Mouse (Mus musculus): ENCODE data around the gene Alpi. TPM values are rescaled to one million over a fixed set of nuclear protein-coding genes. Genes with fewer than 3 reads are reported as not detected.
A peak's percentile ranks its signal among the peaks of the same experiment; 100 is the strongest.

Gene Alpi
- polyA plus RNA-seq, 1 experiment from 2014 or later, result not detected

- Histone ChIP-seq H3K27ac (ENCODE audit: low read depth) (no peak overlapping the region), H3K4me1 (ENCODE audit: insufficient read depth) (no peaks in the 10 kb centered on the region), H3K9ac (replicated peaks) (no peak overlapping the region), H3K36me3 (replicated peaks; ENCODE audit: insufficient read depth, low read length) (no peaks in the 10 kb centered on the region), H3K4me2 (ENCODE audit: low read depth, low read length) (no peak overlapping the region), H3K9me3 (ENCODE audit: low read length) (no peaks in the 10 kb centered on the region), H3K27me3 (ENCODE audit: insufficient read depth, low read length) (no peaks in the 10 kb centered on the region), H3K4me3 (ENCODE audit: low read depth, low read length) (no peak overlapping the region)
- 74% methylated on average over 17 of the region's 17 CpGs for WGBS (ENCODE audit: insufficient replicate concordance)
- DNase-seq (no peak), ATAC-seq (no peak)
- TF ChIP-seq EP300 (IDR thresholded peaks at IDR 0.05; ENCODE audit: low read depth) (no peak), CTCF (IDR thresholded peaks at IDR 0.05; ENCODE audit: low read depth) (no peak)
Observed at GRCm38 (mm10) chr1:87086964-87087363, 14.4 kb downstream of the Alpi start.

GRCm38 (mm10) chr1:87086196-87086595, 15.2 kb downstream of the Alpi start:
- no peak overlapping the region for H3K4me3 ChIP-seq (ENCODE audit: low read depth, low read length)
- no peaks in the 10 kb centered on the region for H3K4me1 ChIP-seq (ENCODE audit: insufficient read depth)
- H3K27ac ChIP-seq (ENCODE audit: low read depth), result no peak overlapping the region
- no peak overlapping the region for H3K9ac ChIP-seq (replicated peaks)
- H3K4me2 ChIP-seq (ENCODE audit: low read depth, low read length), result no peak overlapping the region
- no peaks in the 10 kb centered on the region for H3K9me3 ChIP-seq (ENCODE audit: low read length)
- 51% methylated on average over 4 of the region's 4 CpGs for WGBS (ENCODE audit: insufficient replicate concordance)
- no peak for TF ChIP-seq CTCF (IDR thresholded peaks at IDR 0.05; ENCODE audit: low read depth)
- TF ChIP-seq EP300 (IDR thresholded peaks at IDR 0.05; ENCODE audit: low read depth), result no peak
- ATAC-seq, result no peak
- no peaks in the 10 kb centered on the region for H3K36me3 ChIP-seq (replicated peaks; ENCODE audit: insufficient read depth, low read length)
- no peak for DNase-seq
- no peaks in the 10 kb centered on the region for H3K27me3 ChIP-seq (ENCODE audit: insufficient read depth, low read length)

GRCm38 (mm10) chr1:87073776-87074175, 27.6 kb downstream of the Alpi start:
- Histone ChIP-seq H3K9me3 (ENCODE audit: low read length) (no peaks in the 10 kb centered on the region), H3K36me3 (replicated peaks; ENCODE audit: insufficient read depth, low read length) (no peaks in the 10 kb centered on the region), H3K4me2 (ENCODE audit: low read depth, low read length) (no peak overlapping the region), H3K27me3 (ENCODE audit: insufficient read depth, low read length) (no peaks in the 10 kb centered on the region), H3K4me1 (ENCODE audit: insufficient read depth) (no peaks in the 10 kb centered on the region), H3K9ac (replicated peaks) (no peak overlapping the region), H3K27ac (ENCODE audit: low read depth) (no peak overlapping the region), H3K4me3 (ENCODE audit: low read depth, low read length) (no peak overlapping the region)
- ATAC-seq, result no peak
- no peak for TF ChIP-seq CTCF (IDR thresholded peaks at IDR 0.05; ENCODE audit: low read depth)
- TF ChIP-seq EP300 (IDR thresholded peaks at IDR 0.05; ENCODE audit: low read depth), result no peak
- no peak for DNase-seq
- WGBS (ENCODE audit: insufficient replicate concordance), result 82% methylated on average over 8 of the region's 8 CpGs

- DNase-seq (peak; percentile 70), ATAC-seq (peak; percentile 86)
- Histone ChIP-seq H3K36me3 (replicated peaks; ENCODE audit: insufficient read depth, low read length) (no peaks in the 10 kb centered on the region), H3K4me3 (ENCODE audit: low read depth, low read length) (no peak overlapping the region), H3K4me1 (ENCODE audit: insufficient read depth) (no peaks in the 10 kb centered on the region), H3K27me3 (ENCODE audit: insufficient read depth, low read length) (no peaks in the 10 kb centered on the region), H3K27ac (ENCODE audit: low read depth) (no peak overlapping the region), H3K9ac (replicated peaks) (no peak overlapping the region), H3K9me3 (ENCODE audit: low read length) (no peaks in the 10 kb centered on the region), H3K4me2 (ENCODE audit: low read depth, low read length) (no peak overlapping the region)
- peak; percentile 74 for TF ChIP-seq CTCF (IDR thresholded peaks at IDR 0.05; ENCODE audit: low read depth)
- no peak for TF ChIP-seq EP300 (IDR thresholded peaks at IDR 0.05; ENCODE audit: low read depth)
- 49% methylated on average over 16 of the region's 16 CpGs for WGBS (ENCODE audit: insufficient replicate concordance)
Observed at GRCm38 (mm10) chr1:87070720-87071119, 30.7 kb downstream of the Alpi start.

- Histone ChIP-seq H3K27me3 (ENCODE audit: insufficient read depth, low read length) (no peaks in the 10 kb centered on the region), H3K9me3 (ENCODE audit: low read length) (no peaks in the 10 kb centered on the region), H3K4me3 (ENCODE audit: low read depth, low read length) (no peak overlapping the region), H3K4me2 (ENCODE audit: low read depth, low read length) (no peak overlapping the region), H3K9ac (replicated peaks) (no peak overlapping the region), H3K36me3 (replicated peaks; ENCODE audit: insufficient read depth, low read length) (no peaks in the 10 kb centered on the region), H3K4me1 (ENCODE audit: insufficient read depth) (no peaks in the 10 kb centered on the region), H3K27ac (ENCODE audit: low read depth) (no peak overlapping the region)
- TF ChIP-seq EP300 (IDR thresholded peaks at IDR 0.05; ENCODE audit: low read depth) (no peak), CTCF (IDR thresholded peaks at IDR 0.05; ENCODE audit: low read depth) (peak; percentile 30)
- no peak for DNase-seq
- ATAC-seq, result no peak
Observed at GRCm38 (mm10) chr1:87060913-87061312, 40.5 kb downstream of the Alpi start.

- Histone ChIP-seq H3K27ac (ENCODE audit: low read depth) (no peak overlapping the region), H3K9ac (replicated peaks) (no peak overlapping the region), H3K9me3 (ENCODE audit: low read length) (no peaks in the 10 kb centered on the region), H3K36me3 (replicated peaks; ENCODE audit: insufficient read depth, low read length) (no peaks in the 10 kb centered on the region), H3K27me3 (ENCODE audit: insufficient read depth, low read length) (no peaks in the 10 kb centered on the region), H3K4me2 (ENCODE audit: low read depth, low read length) (no peak overlapping the region), H3K4me1 (ENCODE audit: insufficient read depth) (no peaks in the 10 kb centered on the region), H3K4me3 (ENCODE audit: low read depth, low read length) (no peak overlapping the region)
- ATAC-seq, result no peak
- 55% methylated on average over 8 of the region's 8 CpGs for WGBS (ENCODE audit: insufficient replicate concordance)
- no peak for DNase-seq
- TF ChIP-seq EP300 (IDR thresholded peaks at IDR 0.05; ENCODE audit: low read depth) (no peak), CTCF (IDR thresholded peaks at IDR 0.05; ENCODE audit: low read depth) (no peak)
Observed at GRCm38 (mm10) chr1:87059042-87059665, 42.3 kb downstream of the Alpi start.

GRCm38 (mm10) chr1:87057075-87057474, 44.3 kb downstream of the Alpi start:
- WGBS (ENCODE audit: insufficient replicate concordance), result 74% methylated on average over 4 of the region's 4 CpGs
- Histone ChIP-seq H3K9ac (replicated peaks) (no peak overlapping the region), H3K4me3 (ENCODE audit: low read depth, low read length) (no peak overlapping the region), H3K36me3 (replicated peaks; ENCODE audit: insufficient read depth, low read length) (no peaks in the 10 kb centered on the region), H3K9me3 (ENCODE audit: low read length) (no peaks in the 10 kb centered on the region), H3K27ac (ENCODE audit: low read depth) (no peak overlapping the region), H3K27me3 (ENCODE audit: insufficient read depth, low read length) (no peaks in the 10 kb centered on the region), H3K4me1 (ENCODE audit: insufficient read depth) (no peaks in the 10 kb centered on the region), H3K4me2 (ENCODE audit: low read depth, low read length) (no peak overlapping the region)
- no peak for ATAC-seq
- no peak for TF ChIP-seq CTCF (IDR thresholded peaks at IDR 0.05; ENCODE audit: low read depth)
- no peak for TF ChIP-seq EP300 (IDR thresholded peaks at IDR 0.05; ENCODE audit: low read depth)
- DNase-seq, result no peak

All from liver, postnatal 0 days (tissue).